Mouse (Mus musculus): ENCODE results near the gene Phrf1. TPM values are rescaled to one million over a fixed set of nuclear protein-coding genes. Genes with fewer than 3 reads are reported as not detected.
A peak's percentile ranks its signal among the peaks of the same experiment; 100 is the strongest.

The Phrf1 gene
- polyA plus RNA-seq, 1 experiment from 2014 or later = 96.1 TPM

GRCm38 (mm10) chr7:141194409-141194808 is 34.2 kb upstream of the Phrf1 start:
- Histone ChIP-seq H3K4me2 (ENCODE audit: low read length) (peak overlapping the region; percentile 99), H3K27me3 (replicated peaks; ENCODE audit: control insufficient read depth, insufficient read depth, low read length) (no peaks in the 10 kb centered on the region), H3K4me3 (replicated peaks; ENCODE audit: low read length) (peak overlapping the region; percentile 88), H3K36me3 (ENCODE audit: control insufficient read depth, insufficient read depth) (peaks cover 17% of the 10 kb centered on the region), H3K27ac (ENCODE audit: low read length) (peak overlapping the region; percentile 80), H3K9me3 (ENCODE audit: control insufficient read depth, low read length) (no peaks in the 10 kb centered on the region), H3K9ac (replicated peaks; ENCODE audit: low read depth, low read length) (peak overlapping the region; percentile 65), H3K4me1 (replicated peaks; ENCODE audit: control insufficient read depth, insufficient read depth, low read length) (peaks cover 20% of the 10 kb centered on the region)
- WGBS = under 1% methylated on average over 23 of the region's 23 CpGs
- no peak for ATAC-seq

GRCm38 (mm10) chr7:141194830-141195229 is 33.8 kb upstream of the Phrf1 start:
- H3K4me3 ChIP-seq (replicated peaks; ENCODE audit: low read length) = peak overlapping the region; percentile 88
- H3K36me3 ChIP-seq (ENCODE audit: control insufficient read depth, insufficient read depth) = peaks cover 15% of the 10 kb centered on the region; the same call in 1 of the 2 replicates
- peak overlapping the region; percentile 99 for H3K4me2 ChIP-seq (ENCODE audit: low read length)
- WGBS = under 1% methylated on average over 28 of the region's 28 CpGs
- no peaks in the 10 kb centered on the region for H3K27me3 ChIP-seq (replicated peaks; ENCODE audit: control insufficient read depth, insufficient read depth, low read length)
- no peaks in the 10 kb centered on the region for H3K9me3 ChIP-seq (ENCODE audit: control insufficient read depth, low read length)
- peak overlapping the region; percentile 65 for H3K9ac ChIP-seq (replicated peaks; ENCODE audit: low read depth, low read length)
- peak overlapping the region; percentile 80 for H3K27ac ChIP-seq (ENCODE audit: low read length)
- peak; percentile 43 for ATAC-seq
- H3K4me1 ChIP-seq (replicated peaks; ENCODE audit: control insufficient read depth, insufficient read depth, low read length) = peaks cover 20% of the 10 kb centered on the region

GRCm38 (mm10) chr7:141195754-141196153 is 32.8 kb upstream of the Phrf1 start:
- ATAC-seq = no peak
- H3K4me1 ChIP-seq (replicated peaks; ENCODE audit: control insufficient read depth, insufficient read depth, low read length) = peaks cover 20% of the 10 kb centered on the region
- H3K4me2 ChIP-seq (ENCODE audit: low read length) = no peak overlapping the region; the same call in 1 of the 2 replicates
- H3K9me3 ChIP-seq (ENCODE audit: control insufficient read depth, low read length) = no peaks in the 10 kb centered on the region
- 93% methylated on average over 2 of the region's 2 CpGs for WGBS
- H3K27me3 ChIP-seq (replicated peaks; ENCODE audit: control insufficient read depth, insufficient read depth, low read length) = no peaks in the 10 kb centered on the region
- H3K27ac ChIP-seq (ENCODE audit: low read length) = no peak overlapping the region
- H3K4me3 ChIP-seq (replicated peaks; ENCODE audit: low read length) = no peak overlapping the region
- H3K36me3 ChIP-seq (ENCODE audit: control insufficient read depth, insufficient read depth) = peaks cover 6% of the 10 kb centered on the region; the same call in 1 of the 2 replicates
- H3K9ac ChIP-seq (replicated peaks; ENCODE audit: low read depth, low read length) = no peak overlapping the region

GRCm38 (mm10) chr7:141196619-141197282 is 31.8 kb upstream of the Phrf1 start:
- H3K4me1 ChIP-seq (replicated peaks; ENCODE audit: control insufficient read depth, insufficient read depth, low read length) = peaks cover 20% of the 10 kb centered on the region
- WGBS = 89% methylated on average over 8 of the region's 8 CpGs
- no peak overlapping the region for H3K27ac ChIP-seq (ENCODE audit: low read length)
- H3K4me3 ChIP-seq (replicated peaks; ENCODE audit: low read length) = no peak overlapping the region
- H3K9ac ChIP-seq (replicated peaks; ENCODE audit: low read depth, low read length) = no peak overlapping the region
- no peaks in the 10 kb centered on the region for H3K9me3 ChIP-seq (ENCODE audit: control insufficient read depth, low read length)
- no peak for ATAC-seq
- no peak overlapping the region for H3K4me2 ChIP-seq (ENCODE audit: low read length)
- no peaks in the 10 kb centered on the region; the same call in 1 of the 2 replicates for H3K36me3 ChIP-seq (ENCODE audit: control insufficient read depth, insufficient read depth)
- H3K27me3 ChIP-seq (replicated peaks; ENCODE audit: control insufficient read depth, insufficient read depth, low read length) = no peaks in the 10 kb centered on the region

GRCm38 (mm10) chr7:141198121-141198520 is 30.5 kb upstream of the Phrf1 start:
- no peak for ATAC-seq

GRCm38 (mm10) chr7:141204546-141204945 is 24.0 kb upstream of the Phrf1 start:
- Histone ChIP-seq H3K4me3 (replicated peaks; ENCODE audit: low read length) (no peak overlapping the region), H3K4me2 (ENCODE audit: low read length) (no peak overlapping the region), H3K27me3 (replicated peaks; ENCODE audit: control insufficient read depth, insufficient read depth, low read length) (no peaks in the 10 kb centered on the region), H3K4me1 (replicated peaks; ENCODE audit: control insufficient read depth, insufficient read depth, low read length) (no peaks in the 10 kb centered on the region), H3K9ac (replicated peaks; ENCODE audit: low read depth, low read length) (no peak overlapping the region), H3K9me3 (ENCODE audit: control insufficient read depth, low read length) (no peaks in the 10 kb centered on the region), H3K36me3 (ENCODE audit: control insufficient read depth, insufficient read depth) (no peaks in the 10 kb centered on the region), H3K27ac (ENCODE audit: low read length) (no peak overlapping the region)
- 84% methylated on average over 3 of the region's 3 CpGs for WGBS
- ATAC-seq = no peak

More at GRCm38 (mm10) chr7:141198121-141198520, 30.5 kb upstream of the Phrf1 start:
- no peaks in the 10 kb centered on the region for H3K27me3 ChIP-seq (replicated peaks; ENCODE audit: control insufficient read depth, insufficient read depth, low read length)
- no peak overlapping the region for H3K4me3 ChIP-seq (replicated peaks; ENCODE audit: low read length)
- H3K27ac ChIP-seq (ENCODE audit: low read length) = no peak overlapping the region
- H3K4me1 ChIP-seq (replicated peaks; ENCODE audit: control insufficient read depth, insufficient read depth, low read length) = peaks cover 11% of the 10 kb centered on the region
- no peak overlapping the region for H3K4me2 ChIP-seq (ENCODE audit: low read length)
- H3K9ac ChIP-seq (replicated peaks; ENCODE audit: low read depth, low read length) = no peak overlapping the region
- H3K36me3 ChIP-seq (ENCODE audit: control insufficient read depth, insufficient read depth) = no peaks in the 10 kb centered on the region
- no peaks in the 10 kb centered on the region for H3K9me3 ChIP-seq (ENCODE audit: control insufficient read depth, low read length)
- WGBS = 94% methylated on average over 4 of the region's 4 CpGs

- no peaks in the 10 kb centered on the region for H3K36me3 ChIP-seq (ENCODE audit: control insufficient read depth, insufficient read depth)
- H3K4me2 ChIP-seq (ENCODE audit: low read length) = no peak overlapping the region
- H3K9me3 ChIP-seq (ENCODE audit: control insufficient read depth, low read length) = no peaks in the 10 kb centered on the region
- H3K4me1 ChIP-seq (replicated peaks; ENCODE audit: control insufficient read depth, insufficient read depth, low read length) = no peaks in the 10 kb centered on the region
- no peak for ATAC-seq
- no peak overlapping the region for H3K9ac ChIP-seq (replicated peaks; ENCODE audit: low read depth, low read length)
- H3K4me3 ChIP-seq (replicated peaks; ENCODE audit: low read length) = no peak overlapping the region
- no peaks in the 10 kb centered on the region for H3K27me3 ChIP-seq (replicated peaks; ENCODE audit: control insufficient read depth, insufficient read depth, low read length)
- no peak overlapping the region for H3K27ac ChIP-seq (ENCODE audit: low read length)
- 88% methylated on average over 5 of the region's 5 CpGs for WGBS
These were observed 23.1 kb upstream of the Phrf1 start for GRCm38 (mm10) chr7:141205504-141205903.

- Histone ChIP-seq H3K4me3 (replicated peaks; ENCODE audit: low read length) (no peak overlapping the region), H3K4me1 (replicated peaks; ENCODE audit: control insufficient read depth, insufficient read depth, low read length) (no peaks in the 10 kb centered on the region), H3K27me3 (replicated peaks; ENCODE audit: control insufficient read depth, insufficient read depth, low read length) (no peaks in the 10 kb centered on the region), H3K36me3 (ENCODE audit: control insufficient read depth, insufficient read depth) (no peaks in the 10 kb centered on the region), H3K4me2 (ENCODE audit: low read length) (no peak overlapping the region), H3K9ac (replicated peaks; ENCODE audit: low read depth, low read length) (no peak overlapping the region), H3K27ac (ENCODE audit: low read length) (no peak overlapping the region), H3K9me3 (ENCODE audit: control insufficient read depth, low read length) (no peaks in the 10 kb centered on the region)
- 93% methylated on average over 18 of the region's 18 CpGs for WGBS
- ATAC-seq = no peak
These were observed 22.2 kb upstream of the Phrf1 start for GRCm38 (mm10) chr7:141206182-141206937.

- no peaks in the 10 kb centered on the region for H3K4me1 ChIP-seq (replicated peaks; ENCODE audit: control insufficient read depth, insufficient read depth, low read length)
- H3K27ac ChIP-seq (ENCODE audit: low read length) = no peak overlapping the region
- no peak for ATAC-seq
- no peak overlapping the region for H3K4me3 ChIP-seq (replicated peaks; ENCODE audit: low read length)
- no peak overlapping the region for H3K4me2 ChIP-seq (ENCODE audit: low read length)
- no peaks in the 10 kb centered on the region for H3K36me3 ChIP-seq (ENCODE audit: control insufficient read depth, insufficient read depth)
- no peaks in the 10 kb centered on the region for H3K9me3 ChIP-seq (ENCODE audit: control insufficient read depth, low read length)
- whole genome bisulfite sequencing = 79% methylated on average over 3 of the region's 3 CpGs
- no peaks in the 10 kb centered on the region for H3K27me3 ChIP-seq (replicated peaks; ENCODE audit: control insufficient read depth, insufficient read depth, low read length)
- H3K9ac ChIP-seq (replicated peaks; ENCODE audit: low read depth, low read length) = no peak overlapping the region
These were observed 19.1 kb upstream of the Phrf1 start for GRCm38 (mm10) chr7:141209526-141209925.

Data from forebrain, embryonic 16.5 days (tissue).